Mouse (Mus musculus) ES-CJ7 (cell line): ENCODE measurements around the gene Dnhd1.
"Not testable (repeated sequence)": the region's sequence is repeated elsewhere in the genome, so short reads cannot be mapped to it uniquely, and the experiment has no call there.

ENCODE experiments used
- DNase-seq: peaks from one replicate; pipeline ENCODE4 v3.0.0; 2011; ENCODE audit warnings: low read depth, low spot score

Dnhd1 gene

DNA sequence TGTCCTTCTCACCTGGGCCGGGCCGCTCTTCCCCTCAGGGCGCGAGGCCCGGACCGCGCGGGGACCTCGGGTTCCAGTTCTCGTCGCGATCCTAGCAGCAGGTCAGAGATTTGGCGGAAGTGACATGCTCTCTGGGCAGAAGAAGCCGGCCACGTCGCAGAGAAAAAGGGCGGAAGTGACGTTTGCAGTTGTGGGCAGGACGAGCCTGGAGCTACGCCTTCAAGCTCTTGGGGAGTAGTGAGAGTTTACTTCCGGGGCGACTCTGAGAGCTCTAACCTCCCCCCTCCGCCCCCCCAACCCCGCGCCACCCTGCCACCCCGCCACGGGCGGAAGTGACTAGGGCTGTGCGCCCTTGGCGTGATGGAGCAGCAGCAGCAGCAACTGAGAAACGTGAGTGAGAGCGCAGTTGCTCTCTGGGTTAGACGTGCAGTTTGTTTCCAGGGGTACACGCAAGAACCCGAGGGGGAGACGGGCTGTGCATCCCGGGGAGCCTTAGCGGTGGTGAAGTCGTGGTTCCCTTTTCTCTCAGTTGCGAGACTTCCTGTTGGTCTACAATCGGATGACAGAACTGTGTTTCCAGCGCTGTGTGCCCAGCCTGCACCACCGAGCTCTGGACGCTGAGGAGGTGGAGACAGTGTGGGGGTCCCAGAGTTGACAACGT, 10.3 kb upstream of the Dnhd1 start, which contains the start of the genes Arfip2 and Gm45799:
TSS of gene Arfip2 (minus strand) at position 184 of the 661 bp plus-strand sequence.
TSS of gene Gm45799 (plus strand) at position 320 of the 661 bp plus-strand sequence.
- DNase-seq = peak; percentile 97

DNA sequence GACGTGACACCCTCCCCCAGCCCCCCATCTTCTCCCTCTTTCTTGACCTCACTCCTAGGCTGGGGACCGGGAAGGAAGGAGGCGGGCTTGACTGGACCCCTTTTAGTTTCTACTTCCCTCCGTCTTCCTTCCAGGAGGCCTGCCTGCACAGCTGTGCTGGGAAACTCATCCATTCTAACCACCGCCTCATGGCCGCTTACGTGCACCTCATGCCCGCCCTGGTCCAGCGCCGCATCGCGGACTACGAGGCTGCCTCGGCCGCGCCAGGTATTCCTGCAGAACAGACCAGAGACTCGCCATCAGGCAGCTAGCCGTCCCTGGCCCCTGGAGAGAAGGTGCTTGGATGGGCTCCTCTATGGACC, 9.8 kb upstream of the Dnhd1 start:
- DNase-seq = no peak

DNA sequence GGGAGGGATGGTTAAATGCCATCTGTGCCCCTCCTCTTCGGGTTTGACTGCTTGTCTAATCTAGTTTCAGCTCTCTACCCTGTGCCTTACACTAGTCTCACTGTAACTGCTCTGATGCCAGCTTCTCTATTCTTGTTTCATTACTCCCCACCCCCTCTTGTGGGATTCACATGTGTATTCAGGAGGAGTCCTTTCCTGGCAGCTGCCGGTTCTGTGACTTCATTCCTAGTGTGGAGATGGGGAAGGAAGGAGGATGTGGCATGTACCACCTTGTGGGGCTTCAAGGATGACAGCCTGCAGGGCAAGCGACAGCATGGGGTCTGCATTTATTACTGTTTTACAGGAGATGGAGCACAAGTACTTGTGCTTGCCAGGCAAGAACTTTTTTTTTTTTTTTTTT, 8.7 kb upstream of the Dnhd1 start:
- DNase-seq = no peak

DNA sequence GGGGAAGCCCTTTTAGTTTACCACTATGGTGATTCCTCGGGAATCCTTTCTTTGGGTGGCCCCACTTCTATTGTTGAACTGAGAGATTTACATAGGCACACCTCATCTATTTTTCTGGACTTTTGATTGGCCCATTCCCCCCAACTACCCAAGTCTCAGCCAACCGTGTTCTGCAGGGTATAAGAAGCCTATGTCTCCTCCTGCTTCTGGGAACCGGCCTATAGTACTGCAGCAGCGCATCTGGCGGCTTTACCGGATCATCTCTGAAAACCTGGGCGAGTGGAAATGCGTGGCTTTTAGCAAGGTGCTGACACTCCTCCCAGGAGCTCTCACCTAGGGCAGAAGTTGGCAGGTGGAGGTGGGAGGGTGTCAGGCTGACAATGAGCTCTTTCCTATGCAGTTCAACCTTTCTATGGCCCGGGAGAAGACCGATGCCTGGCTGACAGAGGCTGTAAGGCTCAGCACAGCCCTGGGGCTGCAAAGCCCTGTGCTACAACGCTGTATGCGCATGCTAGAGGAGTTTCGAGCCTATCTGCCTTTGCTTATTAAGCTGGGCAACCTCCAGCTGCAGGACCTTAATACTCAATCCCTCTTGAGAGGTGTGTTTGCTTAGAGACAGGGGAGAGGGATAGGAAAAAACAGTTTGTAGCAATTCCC, 35.0 kb downstream of the Dnhd1 start:
- DNase-seq = peak; percentile 63

DNA sequence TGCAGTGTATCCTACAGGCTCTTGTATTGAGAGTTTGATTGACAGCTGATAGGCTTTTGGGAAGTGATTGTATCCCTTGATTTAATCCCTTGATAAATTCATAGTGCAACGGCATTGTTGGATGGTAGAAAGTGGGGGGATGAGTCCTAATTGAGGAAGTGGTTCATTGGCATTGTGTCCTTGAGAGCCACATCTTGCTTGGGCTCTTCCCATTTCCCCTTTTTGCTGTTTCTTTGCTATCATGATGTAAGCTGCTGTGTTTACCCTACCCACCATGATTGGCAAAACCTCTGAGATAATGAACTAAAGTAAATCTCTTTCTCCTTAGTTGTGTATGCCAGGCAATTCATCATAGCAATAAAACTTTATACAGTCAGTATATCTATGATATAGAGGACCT, 40.2 kb downstream of the Dnhd1 start:
- DNase-seq = no peak

DNA sequence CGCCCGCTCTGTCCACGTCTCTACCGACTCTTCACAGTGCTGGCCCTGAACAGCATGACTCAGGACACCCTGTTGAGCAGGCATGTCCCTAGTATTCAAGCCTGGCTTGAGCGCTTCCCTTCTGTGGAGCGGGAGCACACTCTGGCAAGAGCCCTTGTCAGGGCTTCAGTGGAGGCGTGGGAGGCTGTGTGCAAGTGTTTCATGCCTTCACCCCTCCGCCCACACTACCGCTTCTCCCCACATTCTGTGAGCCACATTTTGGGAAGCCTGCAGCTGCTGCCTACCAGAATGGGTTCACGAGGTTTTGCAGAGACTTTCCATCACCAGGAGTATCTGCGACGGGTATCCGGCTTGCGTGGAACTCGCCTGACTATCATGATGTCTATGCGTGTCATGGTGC, 52.6 kb downstream of the Dnhd1 start:
- no peak for DNase-seq

DNA sequence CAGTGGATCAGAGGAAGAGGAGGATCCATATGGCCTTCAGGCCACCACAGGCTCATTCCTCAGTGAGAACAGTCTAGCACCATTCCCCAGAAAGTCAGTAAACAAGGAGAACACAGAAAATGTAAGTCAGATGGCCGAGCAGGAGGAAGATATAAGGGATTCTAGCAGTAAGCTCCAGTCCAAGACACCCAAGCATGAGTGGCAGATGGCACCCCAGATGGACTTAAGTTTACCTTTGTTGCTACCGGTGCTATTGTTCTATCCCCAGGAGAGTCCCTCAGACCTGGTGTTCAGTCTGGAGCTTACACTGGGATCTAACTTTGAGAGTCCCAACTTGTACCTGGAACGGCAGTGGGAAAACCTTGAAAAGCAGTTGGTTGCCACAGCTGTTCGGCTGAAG, 53.2 kb downstream of the Dnhd1 start:
- no peak for DNase-seq

DNA sequence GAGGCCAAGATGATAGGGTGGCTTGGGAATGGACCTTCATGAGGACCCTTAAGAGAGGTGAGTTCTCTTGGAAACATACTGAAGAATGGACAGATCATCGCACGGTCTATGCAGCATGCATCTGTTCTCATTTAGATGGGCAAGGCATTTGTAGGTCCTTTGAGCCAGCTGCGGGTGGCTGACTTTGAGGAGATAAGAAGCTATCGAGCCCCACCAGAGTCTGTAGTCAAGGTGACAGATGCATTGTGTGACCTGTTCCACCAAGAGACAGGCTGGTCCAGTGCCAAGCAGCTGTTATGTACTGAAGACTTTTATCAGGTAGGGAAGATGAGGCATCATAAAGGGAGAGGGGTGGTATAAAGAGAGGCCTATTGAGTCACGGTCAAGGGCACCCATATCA, 58.1 kb downstream of the Dnhd1 start:
- DNase-seq = no peak

DNA sequence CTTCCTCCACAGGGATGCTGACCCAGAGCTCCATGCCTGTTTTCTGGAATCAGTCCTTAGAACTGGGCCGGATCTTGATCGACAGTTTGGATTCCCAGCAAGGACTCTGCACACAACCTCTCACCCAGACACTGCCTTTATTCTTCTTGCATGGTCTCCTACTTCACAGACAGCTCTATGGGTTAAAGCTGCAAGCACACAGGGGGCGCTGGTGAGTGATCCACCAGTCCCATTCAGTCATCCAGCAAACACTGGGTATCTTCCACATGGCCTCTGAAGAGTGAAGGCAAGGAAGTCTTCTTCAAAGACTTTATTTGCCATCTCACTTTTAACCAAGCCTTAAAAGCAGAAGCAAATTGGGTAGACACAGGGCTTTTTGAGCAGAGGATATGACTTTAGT, 64.7 kb downstream of the Dnhd1 start:
- peak; percentile 23 for DNase-seq

DNA sequence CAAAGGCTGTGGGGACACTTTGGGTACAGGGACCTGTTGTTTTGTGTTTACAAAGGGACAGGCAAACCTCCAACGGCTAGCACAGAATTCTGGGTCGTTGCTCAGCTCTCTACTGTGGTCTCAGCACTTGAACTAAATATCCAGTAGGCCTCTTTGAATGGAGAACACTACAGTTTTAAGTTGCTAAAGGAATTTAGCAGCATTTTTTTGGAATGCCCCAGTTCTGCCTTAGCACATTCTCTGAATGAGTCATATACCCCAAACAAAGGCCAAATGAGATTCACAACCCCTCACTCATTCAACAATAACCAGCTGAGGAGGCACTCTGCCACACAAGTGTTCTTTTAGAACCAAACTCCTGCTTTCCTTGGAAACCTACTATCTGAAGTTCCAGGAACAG, 71.3 kb downstream of the Dnhd1 start:
- DNase-seq = no peak

DNA sequence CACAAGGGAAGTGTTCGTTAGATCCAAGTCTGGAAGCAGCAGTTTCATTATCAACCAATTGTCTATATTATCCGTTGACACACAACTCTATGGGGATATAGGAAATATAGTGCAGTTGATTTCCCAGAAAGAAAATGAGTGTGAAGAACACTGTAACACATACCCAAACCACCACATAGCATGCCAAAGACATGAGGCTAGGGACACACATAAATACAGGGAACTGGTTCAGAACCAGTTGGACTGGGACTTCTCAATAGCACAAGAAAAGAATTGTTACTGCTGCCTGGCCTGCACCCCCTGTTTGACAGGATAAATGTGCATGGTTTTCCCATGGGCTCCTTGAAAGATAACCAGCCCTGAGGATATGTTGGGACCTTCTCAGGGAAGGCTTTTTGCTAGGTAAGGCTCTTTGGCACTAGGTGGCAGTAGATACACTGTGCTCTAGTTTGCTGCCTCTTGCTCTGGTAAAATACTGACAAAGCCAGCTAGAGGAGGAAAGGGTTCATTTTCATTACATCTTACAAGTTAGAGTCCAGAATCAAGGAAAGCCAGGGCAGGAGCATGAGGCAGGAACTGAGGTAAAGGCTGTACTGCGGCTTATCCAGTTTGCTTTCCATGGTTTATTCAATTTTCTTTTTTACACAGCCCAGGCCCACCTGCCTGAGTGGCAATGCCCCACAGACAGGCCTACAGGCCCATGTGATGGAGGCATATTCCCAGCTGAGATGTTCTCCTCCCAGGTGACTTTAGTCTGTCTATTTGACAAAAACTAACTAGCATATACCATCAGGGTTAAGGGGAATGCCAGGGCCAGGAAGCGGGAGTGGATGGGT, 75.7 kb downstream of the Dnhd1 start:
- DNase-seq = peak; percentile 67

DNA sequence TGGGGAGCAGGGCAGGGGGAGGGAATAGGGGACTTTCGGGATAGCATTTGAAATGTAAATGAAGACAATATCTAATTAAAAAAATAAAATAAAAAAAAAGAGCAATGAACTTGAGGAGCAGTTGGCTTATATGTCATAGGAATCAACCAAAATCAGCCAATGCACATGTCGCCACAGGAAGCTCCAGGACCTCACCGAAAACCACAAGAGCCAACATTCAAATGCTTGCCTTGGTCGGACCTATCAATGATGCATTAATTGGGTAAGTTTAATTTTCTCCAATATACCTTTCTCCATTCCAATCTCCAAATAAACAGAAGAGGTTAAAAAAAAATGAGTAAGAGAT, 76.3 kb downstream of the Dnhd1 start:
- DNase-seq = no peak

DNA sequence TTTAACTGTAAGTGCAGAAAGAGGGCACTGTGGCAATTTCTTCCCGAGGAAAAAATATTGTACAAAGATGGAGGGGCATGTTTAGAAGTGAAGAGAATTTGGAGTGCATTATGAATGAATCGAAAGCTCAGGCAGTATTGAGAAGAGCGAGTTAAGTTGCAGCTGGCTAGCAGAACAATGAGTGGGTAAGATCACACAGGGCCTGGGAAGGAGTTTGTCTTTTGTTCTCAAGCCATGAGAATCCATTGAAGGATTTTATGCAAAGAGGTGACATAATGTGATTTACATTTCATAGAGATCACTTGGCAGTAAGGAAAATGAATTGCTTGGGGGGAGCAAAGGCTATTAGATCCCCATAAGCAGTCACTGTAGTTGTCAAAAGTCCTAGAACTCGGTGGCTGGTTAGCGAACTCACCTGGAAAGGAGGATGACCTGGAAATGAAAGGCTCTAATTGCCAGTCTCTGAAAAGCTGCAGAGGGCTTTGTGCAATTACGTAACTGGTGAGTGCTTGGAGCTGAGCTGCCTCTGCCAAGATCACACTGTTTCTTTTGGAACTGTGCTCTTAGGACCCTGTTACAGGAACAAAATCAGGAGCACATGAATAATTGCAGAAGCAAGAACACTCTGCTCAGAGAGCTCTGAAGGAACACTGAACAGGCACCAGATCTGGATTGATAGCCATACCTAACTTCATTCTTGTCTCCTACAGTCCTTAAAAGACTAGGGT, 78.2 kb downstream of the Dnhd1 start:
- no peak for DNase-seq

DNA sequence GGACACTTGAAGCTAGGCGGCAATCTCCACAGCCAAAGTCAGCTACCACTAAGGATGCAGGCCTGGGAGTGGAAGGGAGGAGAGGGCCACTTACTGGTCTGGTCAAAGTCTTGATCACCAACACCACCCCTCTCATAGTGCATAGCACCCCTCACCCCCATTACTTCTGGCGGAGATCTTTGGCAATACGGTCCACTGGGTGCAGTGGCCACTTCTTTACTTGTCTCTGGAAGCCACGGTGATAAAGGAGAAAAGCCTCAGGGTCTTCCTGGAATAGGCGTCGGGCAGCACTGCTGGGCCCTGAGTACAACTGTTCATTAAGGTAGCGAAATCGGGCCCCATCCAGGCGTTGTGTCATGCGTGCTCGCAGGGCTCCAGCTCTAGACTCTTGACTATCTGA, 83.2 kb downstream of the Dnhd1 start:
- DNase-seq = no peak

DNA sequence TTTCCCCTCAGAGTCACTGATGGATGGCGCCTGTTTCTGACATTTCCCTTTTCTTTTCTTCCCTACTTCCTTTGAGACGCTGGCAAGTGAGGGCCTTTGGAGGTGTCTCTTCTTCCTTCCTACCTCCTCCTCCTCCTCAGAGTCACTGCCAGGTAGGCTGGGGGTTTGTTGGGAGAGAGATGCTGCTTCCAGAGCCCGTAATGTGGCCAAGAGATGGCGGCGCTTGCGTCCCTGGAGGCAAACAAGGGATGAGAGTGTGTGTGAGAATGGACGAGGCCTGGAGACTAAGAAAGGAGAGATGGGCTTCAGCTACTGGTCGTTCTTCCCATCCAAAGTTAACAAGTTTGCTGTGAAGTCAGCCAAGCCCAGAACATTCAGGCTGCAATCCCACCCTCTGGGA, 84.2 kb downstream of the Dnhd1 start:
- DNase-seq = no peak

DNA sequence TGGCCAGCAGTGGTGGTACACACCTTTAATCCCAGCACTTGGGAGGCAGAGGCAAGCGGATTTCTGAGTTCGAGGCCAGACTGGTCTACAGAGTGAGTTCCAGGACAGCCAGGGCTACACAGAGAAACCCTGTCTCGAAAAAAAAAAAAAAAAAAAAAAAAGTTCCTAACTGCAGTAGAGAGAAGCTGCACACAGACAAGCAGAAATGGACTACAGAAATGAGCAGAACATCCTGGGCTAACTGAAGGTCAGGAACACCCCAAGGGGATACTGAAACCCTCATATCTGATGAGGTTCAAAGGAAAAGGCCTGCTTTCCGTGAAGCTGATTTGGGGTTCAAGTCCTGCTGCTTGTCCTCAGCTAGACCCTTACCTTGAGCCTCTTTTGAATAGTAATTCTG, 84.8 kb downstream of the Dnhd1 start:
- not testable (repeated sequence) for DNase-seq

DNA sequence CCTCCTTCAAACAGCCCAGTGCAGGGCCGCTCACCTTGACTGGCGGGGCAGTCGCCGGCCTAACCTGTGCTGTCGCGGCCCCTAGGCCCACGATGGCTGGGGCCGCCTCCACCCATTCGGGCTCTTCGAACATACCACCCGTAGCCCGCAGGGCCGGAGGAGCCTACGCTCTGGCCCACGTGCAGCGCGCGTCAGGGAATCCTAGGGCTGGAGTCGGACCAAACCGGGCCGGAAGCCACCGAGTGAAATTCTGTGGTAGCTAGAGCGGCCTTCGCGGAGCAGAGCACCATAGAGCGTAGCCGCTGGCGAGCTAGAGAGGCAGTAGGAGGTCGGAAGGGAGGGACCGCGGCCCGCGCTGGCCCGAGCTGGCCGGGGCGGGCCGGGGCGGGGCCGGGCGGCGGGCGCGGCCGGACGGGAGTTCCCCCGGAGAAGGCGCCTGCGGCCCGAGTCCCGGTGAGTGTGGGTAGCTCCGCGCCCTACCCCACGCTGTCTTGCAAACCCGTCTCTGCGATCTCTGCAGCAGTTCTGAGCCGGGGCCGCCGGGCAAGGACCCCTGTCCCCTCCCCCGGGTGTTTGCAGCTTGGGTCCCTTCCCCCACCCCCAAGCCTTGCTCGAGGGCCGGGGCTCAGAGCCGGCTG, 85.8 kb downstream of the Dnhd1 start, which contains the start of gene Ilk:
TSS of gene Ilk (plus strand) at position 329 of the 638 bp plus-strand sequence.
- peak; percentile 92 for DNase-seq

DNA sequence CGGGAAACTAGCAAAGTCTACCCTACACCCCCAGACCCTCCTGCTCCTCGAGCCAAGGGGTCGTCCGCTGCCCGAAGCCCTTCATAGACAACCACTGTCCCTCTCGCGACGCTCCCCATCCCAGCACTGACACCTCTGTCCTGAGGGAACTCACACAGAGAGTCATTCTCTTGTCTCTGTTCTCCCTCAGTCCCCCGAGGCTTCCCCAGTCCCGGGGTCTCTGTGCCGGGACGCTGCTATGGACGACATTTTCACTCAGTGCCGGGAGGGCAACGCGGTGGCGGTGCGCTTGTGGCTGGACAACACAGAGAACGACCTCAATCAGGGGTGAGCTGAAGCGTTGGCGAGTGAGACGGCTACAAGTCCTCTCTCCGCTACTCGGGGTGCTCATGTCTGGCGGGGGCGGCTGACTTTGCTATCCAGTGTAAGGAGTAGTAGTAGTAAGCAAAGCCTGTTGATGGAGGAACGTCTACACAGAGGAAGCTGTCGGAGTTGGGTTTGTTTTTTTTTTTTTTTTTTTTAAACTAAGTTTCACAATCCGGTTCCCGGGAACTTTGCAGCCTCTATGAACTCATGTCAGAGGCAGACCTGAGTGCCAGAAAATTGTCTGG, 86.4 kb downstream of the Dnhd1 start, which contains the start of gene Rrp8:
TSS of gene Rrp8 (minus strand) at position 475 of the 611 bp plus-strand sequence.
- no peak for DNase-seq

DNA sequence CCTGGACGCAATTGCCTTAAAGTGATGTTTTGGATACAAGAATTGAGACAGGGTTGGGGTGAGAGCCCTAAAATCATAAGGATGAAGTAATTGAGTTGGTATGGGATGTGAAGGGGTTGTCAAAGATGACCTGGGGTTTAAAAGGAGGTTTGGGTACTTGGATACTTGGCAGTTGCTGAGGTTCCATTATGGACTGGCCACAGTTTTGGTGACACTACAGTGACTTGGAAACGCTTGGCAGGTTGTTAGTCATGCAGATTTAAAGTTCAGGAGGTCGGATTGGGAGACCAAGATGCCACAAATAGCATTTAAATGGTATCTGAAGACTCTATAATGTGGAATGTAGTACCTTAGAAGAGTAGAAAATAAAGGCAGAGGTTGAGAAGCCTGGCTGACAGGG, 87.0 kb downstream of the Dnhd1 start:
- no peak for DNase-seq

DNA sequence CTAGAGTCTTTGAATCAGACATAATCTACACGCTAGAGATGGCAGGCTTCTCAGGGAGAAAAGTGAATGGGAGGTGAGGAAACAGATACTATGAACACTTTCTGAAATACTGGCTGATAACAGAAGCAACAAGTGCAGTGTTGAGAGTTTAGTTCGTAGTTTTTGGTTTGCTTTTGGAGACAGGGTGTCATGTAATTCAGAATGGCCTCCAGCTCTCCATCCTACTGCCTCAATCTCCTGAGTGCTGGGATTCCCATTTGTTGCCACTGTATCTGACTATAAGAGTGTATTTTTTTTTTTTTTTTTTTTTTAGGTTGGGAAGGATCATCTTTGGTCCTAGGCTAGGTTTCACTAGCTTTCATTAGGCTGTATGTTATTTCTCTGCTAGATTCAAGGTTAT, 87.7 kb downstream of the Dnhd1 start:
- DNase-seq = no peak

DNA sequence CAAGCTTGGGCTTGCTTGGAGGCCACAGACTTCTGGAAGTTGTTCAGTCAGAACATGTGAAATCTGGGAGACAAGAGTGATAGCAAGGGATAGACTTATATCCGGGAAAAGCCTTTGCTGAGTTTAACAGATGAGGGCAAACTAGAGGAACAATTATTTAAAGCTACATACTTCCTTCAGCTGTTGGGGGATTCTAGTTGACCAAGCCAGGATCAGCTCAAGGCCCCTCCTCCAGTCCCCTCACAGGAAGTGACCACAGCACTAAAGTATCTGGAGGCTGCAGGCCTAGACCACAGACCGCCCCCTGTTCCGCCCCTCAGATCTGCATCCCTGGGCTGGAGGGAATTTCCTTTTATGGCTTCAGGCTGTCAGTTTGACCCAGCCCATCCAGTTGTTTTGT, 88.3 kb downstream of the Dnhd1 start:
- peak; percentile 44 for DNase-seq
